Mouse (Mus musculus) olfactory bulb, adult 2 months (tissue): ENCODE data around the gene Xrcc6.

Experiments used
- CTCF ChIP-seq: fragments of 200-500 bp; IDR thresholded peaks from 2 replicates; pipeline ENCODE4 v1.5.1; 2012; ENCODE audit warnings: low read depth, mild to moderate bottlenecking, low read length, moderate library complexity; ENCODE audit not compliant: insufficient read depth
- POLR2A ChIP-seq: fragments of 200-500 bp; IDR thresholded peaks from 2 replicates; pipeline ENCODE4 v1.6.1; 2012; ENCODE audit warnings: mild to moderate bottlenecking, low read depth, low read length, moderate library complexity; ENCODE audit not compliant: insufficient read depth

DNA sequence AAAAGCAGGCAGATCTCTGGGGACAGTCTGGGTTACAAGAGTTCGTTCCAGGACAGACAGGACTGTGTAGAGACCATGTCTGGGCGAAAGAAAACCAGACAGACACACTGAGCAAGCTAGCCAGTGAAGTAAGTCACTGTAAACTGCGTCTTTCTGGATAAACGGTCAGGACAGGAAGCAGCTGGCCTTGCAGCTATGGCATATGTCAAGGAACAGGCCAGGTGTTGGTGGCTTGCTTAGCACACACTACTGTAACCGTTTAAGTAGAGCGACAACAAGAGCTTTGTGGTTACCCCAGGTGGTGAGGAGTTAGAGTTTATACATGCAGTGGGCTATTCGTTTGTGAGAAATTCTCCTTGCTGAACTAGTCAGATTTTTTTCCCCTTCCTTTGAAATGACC lies 40.1 kb downstream of the Xrcc6 start:
- TF ChIP-seq CTCF (no peak), POLR2A (no peak)
